Mouse (Mus musculus) gastrocnemius, postnatal 36 days (tissue): ENCODE results near the gene Rab33b. TPM values are rescaled to one million over a fixed set of nuclear protein-coding genes. Genes with fewer than 3 reads are reported as not detected.

Experiments
- total RNA-seq, 2 experiments: library from RNA; stranded (reverse); gene quantifications; 2 replicates each; pipeline ENCODE4 v1.2.3; 2021

The Rab33b gene
- total RNA-seq, 2 experiments from 2014 or later: 4.8 to 7.1 TPM

Other genes with a start within 250 kb of the Rab33b start
- gene Elf2, start 143.3 kb upstream of the Rab33b start, total RNA-seq: 10 to 100 TPM; 48.9 to 49.7 TPM
- gene Mgarp, start 87.2 kb upstream of the Rab33b start, total RNA-seq: under 1 TPM; 0.20 to 0.27 TPM
- gene Ndufc1, start 74.9 kb upstream of the Rab33b start, total RNA-seq: 1,000 to 10,000 TPM; 1,029 to 1,117 TPM
- 10 to 100 TPM; 41.0 to 41.6 TPM for gene Naa15, start 68.8 kb upstream of the Rab33b start, total RNA-seq
- gene Setd7, start 77.0 kb downstream of the Rab33b start, total RNA-seq: 100 to 1,000 TPM; 144 to 153 TPM
- under 1 TPM; 0.22 to 0.61 TPM for gene Mgst2, start 176.4 kb downstream of the Rab33b start, total RNA-seq